Mouse (Mus musculus) olfactory bulb, adult 2 months (tissue): Measurements from ENCODE around the gene Rnf141.

Experiments
- CTCF ChIP-seq: fragments of 200-500 bp; IDR thresholded peaks from 2 replicates; pipeline ENCODE4 v1.5.1; 2012; ENCODE audit warnings: low read depth, mild to moderate bottlenecking, low read length, moderate library complexity; ENCODE audit not compliant: insufficient read depth
- POLR2A ChIP-seq: fragments of 200-500 bp; IDR thresholded peaks from 2 replicates; pipeline ENCODE4 v1.6.1; 2012; ENCODE audit warnings: mild to moderate bottlenecking, low read depth, low read length, moderate library complexity; ENCODE audit not compliant: insufficient read depth

- TF ChIP-seq CTCF: no peak
- TF ChIP-seq POLR2A: no peak
These were observed 21.3 kb upstream of the Rnf141 start for GRCm38 (mm10) chr7:110865570-110865969.
